Mouse (Mus musculus): ENCODE measurements around the gene Strbp. TPM values are rescaled to one million over a fixed set of nuclear protein-coding genes. Genes with fewer than 3 reads are reported as not detected.

Strbp gene
- polyA plus RNA-seq, 1 experiment from 2014 or later, result 48.7 TPM

GRCm38 (mm10) chr2:37734979-37735806 lies 31.5 kb upstream of the Strbp start:
- Histone ChIP-seq H3K4me2 (peak overlapping the region; percentile 41), H3K9ac (replicated peaks) (peak overlapping the region; percentile 8; the same call in 1 of the 2 replicates), H3K36me3 (no peaks in the 10 kb centered on the region), H3K9me3 (no peaks in the 10 kb centered on the region), H3K27me3 (no peaks in the 10 kb centered on the region), H3K27ac (no peak overlapping the region), H3K4me1 (replicated peaks) (peaks cover 7% of the 10 kb centered on the region; the same call in 1 of the 2 replicates), H3K4me3 (replicated peaks) (no peak overlapping the region)
- ATAC-seq (ENCODE audit: insufficient number of reproducible peaks, insufficient read depth, low FRiP score, low TSS enrichment, low read depth), result no peak
- 19% methylated on average over 17 of the region's 17 CpGs for WGBS

GRCm38 (mm10) chr2:37731241-37731801 lies 27.7 kb upstream of the Strbp start:
- H3K9ac ChIP-seq (replicated peaks), result no peak overlapping the region
- 88% methylated on average over 5 of the region's 5 CpGs for WGBS

GRCm38 (mm10) chr2:37724231-37724630 lies 20.6 kb upstream of the Strbp start:
- no peaks in the 10 kb centered on the region for H3K27me3 ChIP-seq
- H3K4me3 ChIP-seq (replicated peaks), result no peak overlapping the region
- peaks cover 10% of the 10 kb centered on the region; the same call in 1 of the 2 replicates for H3K4me1 ChIP-seq (replicated peaks)
- WGBS, result 36% methylated on average over 4 of the region's 4 CpGs
- no peak overlapping the region for H3K4me2 ChIP-seq
- no peak overlapping the region for H3K9ac ChIP-seq (replicated peaks)
- no peak for ATAC-seq (ENCODE audit: insufficient number of reproducible peaks, insufficient read depth, low FRiP score, low TSS enrichment, low read depth)
- H3K27ac ChIP-seq, result no peak overlapping the region
- no peaks in the 10 kb centered on the region for H3K9me3 ChIP-seq
- H3K36me3 ChIP-seq, result no peaks in the 10 kb centered on the region

More at GRCm38 (mm10) chr2:37731241-37731801, 27.7 kb upstream of the Strbp start:
- Histone ChIP-seq H3K36me3 (no peaks in the 10 kb centered on the region), H3K9me3 (no peaks in the 10 kb centered on the region), H3K4me2 (no peak overlapping the region), H3K27me3 (no peaks in the 10 kb centered on the region), H3K4me3 (replicated peaks) (no peak overlapping the region), H3K27ac (no peak overlapping the region), H3K4me1 (replicated peaks) (peaks cover 7% of the 10 kb centered on the region; the same call in 1 of the 2 replicates)
- ATAC-seq (ENCODE audit: insufficient number of reproducible peaks, insufficient read depth, low FRiP score, low TSS enrichment, low read depth), result no peak

- no peak overlapping the region for H3K4me3 ChIP-seq (replicated peaks)
- no peak overlapping the region for H3K9ac ChIP-seq (replicated peaks)
- H3K36me3 ChIP-seq, result no peaks in the 10 kb centered on the region
- ATAC-seq (ENCODE audit: insufficient number of reproducible peaks, insufficient read depth, low FRiP score, low TSS enrichment, low read depth), result no peak
- H3K4me1 ChIP-seq (replicated peaks), result peaks cover 10% of the 10 kb centered on the region; the same call in 1 of the 2 replicates
- H3K4me2 ChIP-seq, result no peak overlapping the region
- no peaks in the 10 kb centered on the region for H3K27me3 ChIP-seq
- no peak overlapping the region for H3K27ac ChIP-seq
- 56% methylated on average over 11 of the region's 11 CpGs for WGBS
- no peaks in the 10 kb centered on the region for H3K9me3 ChIP-seq
Observed at GRCm38 (mm10) chr2:37723501-37724090, 19.9 kb upstream of the Strbp start.

GRCm38 (mm10) chr2:37722674-37723465 lies 19.2 kb upstream of the Strbp start:
- no peak for ATAC-seq (ENCODE audit: insufficient number of reproducible peaks, insufficient read depth, low FRiP score, low TSS enrichment, low read depth)
- Histone ChIP-seq H3K9ac (replicated peaks) (no peak overlapping the region), H3K36me3 (no peaks in the 10 kb centered on the region), H3K27ac (no peak overlapping the region), H3K4me1 (replicated peaks) (peaks cover 10% of the 10 kb centered on the region; the same call in 1 of the 2 replicates), H3K4me3 (replicated peaks) (no peak overlapping the region), H3K4me2 (no peak overlapping the region), H3K27me3 (no peaks in the 10 kb centered on the region), H3K9me3 (no peaks in the 10 kb centered on the region)
- 84% methylated on average over 14 of the region's 14 CpGs for WGBS

- Histone ChIP-seq H3K9ac (replicated peaks) (no peak overlapping the region), H3K4me2 (no peak overlapping the region), H3K4me1 (replicated peaks) (0 out of 2 replicates have a peak, but pooled peaks cover 3% of the 10 kb centered on the region), H3K4me3 (replicated peaks) (no peak overlapping the region), H3K9me3 (no peaks in the 10 kb centered on the region), H3K36me3 (no peaks in the 10 kb centered on the region), H3K27ac (no peak overlapping the region), H3K27me3 (0 out of 2 replicates have a peak, but pooled peaks cover 3% of the 10 kb centered on the region)
- 81% methylated on average over 6 of the region's 6 CpGs for WGBS
- ATAC-seq (ENCODE audit: insufficient number of reproducible peaks, insufficient read depth, low FRiP score, low TSS enrichment, low read depth), result no peak
Observed at GRCm38 (mm10) chr2:37716266-37716665, 12.6 kb upstream of the Strbp start.

- Histone ChIP-seq H3K36me3 (no peaks in the 10 kb centered on the region), H3K4me1 (replicated peaks) (0 out of 2 replicates have a peak, but pooled peaks cover 3% of the 10 kb centered on the region), H3K4me2 (no peak overlapping the region), H3K9ac (replicated peaks) (no peak overlapping the region), H3K27ac (no peak overlapping the region), H3K9me3 (no peaks in the 10 kb centered on the region), H3K27me3 (0 out of 2 replicates have a peak, but pooled peaks cover 3% of the 10 kb centered on the region), H3K4me3 (replicated peaks) (no peak overlapping the region)
- ATAC-seq (ENCODE audit: insufficient number of reproducible peaks, insufficient read depth, low FRiP score, low TSS enrichment, low read depth), result no peak
- WGBS, result 72% methylated on average over 3 of the region's 3 CpGs
Observed at GRCm38 (mm10) chr2:37715364-37715763, 11.7 kb upstream of the Strbp start.

GRCm38 (mm10) chr2:37713100-37713499 lies 9.4 kb upstream of the Strbp start:
- Histone ChIP-seq H3K9me3 (no peaks in the 10 kb centered on the region), H3K27me3 (0 out of 2 replicates have a peak, but pooled peaks cover 3% of the 10 kb centered on the region), H3K4me3 (replicated peaks) (no peak overlapping the region), H3K9ac (replicated peaks) (no peak overlapping the region), H3K27ac (no peak overlapping the region), H3K4me2 (no peak overlapping the region), H3K4me1 (replicated peaks) (0 out of 2 replicates have a peak, but pooled peaks cover 3% of the 10 kb centered on the region), H3K36me3 (no peaks in the 10 kb centered on the region)
- 85% methylated on average over 3 of the region's 3 CpGs for WGBS
- ATAC-seq (ENCODE audit: insufficient number of reproducible peaks, insufficient read depth, low FRiP score, low TSS enrichment, low read depth), result no peak

- ATAC-seq (ENCODE audit: insufficient number of reproducible peaks, insufficient read depth, low FRiP score, low TSS enrichment, low read depth), result no peak
- no peaks in the 10 kb centered on the region for H3K9me3 ChIP-seq
- H3K27me3 ChIP-seq, result peaks cover 7% of the 10 kb centered on the region; the same call in 1 of the 2 replicates
- H3K4me2 ChIP-seq, result no peak overlapping the region
- H3K36me3 ChIP-seq, result no peaks in the 10 kb centered on the region
- no peak overlapping the region for H3K27ac ChIP-seq
- H3K4me1 ChIP-seq (replicated peaks), result peaks cover 4% of the 10 kb centered on the region; the same call in 1 of the 2 replicates
- H3K4me3 ChIP-seq (replicated peaks), result no peak overlapping the region
- no peak overlapping the region for H3K9ac ChIP-seq (replicated peaks)
- 80% methylated on average over 3 of the region's 3 CpGs for WGBS
Observed at GRCm38 (mm10) chr2:37708835-37709234, 5.2 kb upstream of the Strbp start.

- Histone ChIP-seq H3K9me3 (no peaks in the 10 kb centered on the region), H3K27ac (no peak overlapping the region), H3K27me3 (peaks cover 4% of the 10 kb centered on the region; the same call in 1 of the 2 replicates), H3K4me3 (replicated peaks) (peak overlapping the region; percentile 91), H3K4me2 (peak overlapping the region; percentile 68), H3K36me3 (no peaks in the 10 kb centered on the region), H3K9ac (replicated peaks) (0 out of 2 replicates have a peak overlapping the region, but pooled peaks have one; percentile 90), H3K4me1 (replicated peaks) (peaks cover 15% of the 10 kb centered on the region)
- WGBS, result 13% methylated on average over 4 of the region's 4 CpGs
- no peak for ATAC-seq (ENCODE audit: insufficient number of reproducible peaks, insufficient read depth, low FRiP score, low TSS enrichment, low read depth)
Observed at GRCm38 (mm10) chr2:37704141-37704760, 592 bp upstream of the Strbp start.
